Mouse (Mus musculus): ENCODE results near the gene Vangl2.

The Vangl2 gene

DNA sequence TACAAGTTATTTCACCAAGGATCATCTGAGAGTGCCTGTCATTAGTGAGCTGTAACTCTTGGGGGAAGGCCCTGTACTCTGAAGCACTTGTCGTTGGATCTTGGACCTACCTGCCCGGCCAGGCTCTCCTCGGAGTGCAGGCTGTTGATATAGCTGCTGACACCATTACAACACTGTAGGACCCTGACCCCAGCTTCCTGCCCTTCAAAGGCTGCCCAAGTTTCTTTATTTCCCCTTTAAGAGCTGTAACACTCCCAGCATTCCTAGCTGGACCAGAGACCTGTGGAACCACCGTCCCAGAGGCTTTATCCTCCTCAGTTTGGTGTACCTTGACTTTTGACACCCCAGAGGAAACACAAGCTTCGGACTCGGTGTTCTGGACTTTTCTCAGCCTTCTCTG lies 59.0 kb downstream of the Vangl2 start:
- no peak for DNase-seq (ENCODE audit: low spot score in 2 of 2)

DNA sequence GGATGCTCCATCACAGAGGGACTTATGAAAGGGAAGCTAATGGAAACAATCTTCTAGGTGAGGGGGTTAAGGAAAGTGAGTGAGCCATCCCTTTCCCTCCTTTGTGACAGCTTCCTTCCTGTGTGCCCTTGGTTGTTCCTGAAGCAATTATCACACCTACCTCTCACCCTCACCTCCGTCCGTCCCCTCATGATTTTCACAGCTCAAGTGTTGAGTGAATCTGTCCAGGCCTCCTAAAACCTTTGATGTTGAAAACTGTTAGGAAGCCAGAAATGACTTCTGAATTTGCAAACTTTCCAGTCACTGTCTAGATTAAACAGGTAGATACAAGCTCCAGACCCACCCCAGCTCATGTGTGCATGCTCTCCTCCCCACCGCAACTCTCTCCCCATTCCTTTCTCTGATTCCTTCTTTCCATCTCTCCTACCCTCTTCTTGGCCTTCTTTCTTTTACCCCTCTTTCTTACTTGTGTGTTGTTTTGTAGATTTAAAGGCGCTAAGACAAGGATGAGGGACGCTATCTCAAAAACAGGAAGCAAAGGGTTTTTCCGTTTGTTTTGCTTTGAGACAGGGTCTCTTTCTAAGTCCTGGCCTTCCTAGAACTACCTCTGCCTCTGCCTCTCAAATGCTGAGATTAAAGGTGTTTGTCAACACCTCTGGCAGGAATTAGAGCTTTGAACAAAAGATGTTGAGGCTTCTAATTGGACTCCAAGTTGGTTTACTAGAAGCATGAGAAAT lies 62.0 kb downstream of the Vangl2 start:
- peak; percentile 10 to 13 for DNase-seq (ENCODE audit: low spot score in 2 of 2)

DNA sequence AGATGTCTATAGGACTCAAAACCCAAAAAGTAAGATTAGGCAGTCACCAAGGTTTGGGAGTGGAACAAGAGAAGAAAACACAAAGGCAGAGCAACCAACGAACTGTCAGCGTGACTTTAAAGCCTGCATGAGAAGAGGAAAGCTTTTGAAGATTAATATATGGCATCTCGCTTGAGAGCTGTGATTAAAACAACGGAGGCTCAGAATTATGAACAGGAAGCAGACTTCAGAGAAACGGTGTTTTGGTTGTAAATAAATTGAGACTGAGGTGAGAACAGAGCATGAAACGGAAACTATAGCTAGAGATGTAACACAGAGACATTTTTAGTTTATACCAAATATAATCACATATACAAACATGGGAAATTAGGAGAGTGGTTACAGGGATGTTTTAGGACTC lies 64.6 kb downstream of the Vangl2 start:
- DNase-seq (ENCODE audit: low spot score in 2 of 2), result peak in 1 of 2 experiments; percentile 12

DNA sequence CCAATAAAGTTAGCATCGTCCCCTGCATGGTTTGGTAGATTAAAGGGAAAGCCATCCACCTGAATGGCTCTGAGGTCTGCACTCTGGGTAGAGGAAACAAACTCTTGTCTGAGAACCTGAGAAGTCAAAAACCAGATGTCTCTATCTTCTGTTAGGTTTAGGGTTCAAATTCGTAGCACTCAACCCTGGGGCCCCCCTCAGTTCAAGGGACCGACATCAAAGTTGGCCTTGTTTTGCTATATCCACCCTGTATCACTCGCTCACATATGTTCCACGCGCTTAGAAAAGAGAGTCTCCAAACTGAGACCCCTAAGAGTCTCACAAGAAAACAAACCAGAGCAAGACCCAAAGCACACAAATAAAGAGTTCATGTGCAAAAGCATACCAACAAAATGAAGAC lies 66.5 kb downstream of the Vangl2 start:
- DNase-seq (ENCODE audit: low spot score in 2 of 2), result no peak

DNA sequence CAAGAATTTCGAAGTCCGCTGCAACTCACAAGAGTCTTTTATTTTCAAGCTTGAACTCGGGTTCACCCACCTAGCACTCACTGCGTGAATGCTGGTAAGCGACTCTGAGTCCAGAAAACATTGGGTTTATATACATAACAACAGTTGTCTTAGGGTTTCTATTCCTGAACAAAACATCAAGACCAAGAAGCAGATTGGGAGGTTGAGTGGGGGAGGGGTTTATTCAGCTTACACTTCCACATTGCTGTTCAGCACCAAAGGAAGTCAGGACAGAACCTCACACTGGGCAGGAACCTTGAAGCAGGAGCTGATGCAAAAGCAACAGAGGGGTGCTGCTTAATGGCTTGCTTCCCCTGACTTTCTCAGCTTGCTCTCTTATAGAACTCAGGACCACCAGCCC lies 67.5 kb downstream of the Vangl2 start:
- DNase-seq (ENCODE audit: low spot score in 2 of 2), result no peak

DNA sequence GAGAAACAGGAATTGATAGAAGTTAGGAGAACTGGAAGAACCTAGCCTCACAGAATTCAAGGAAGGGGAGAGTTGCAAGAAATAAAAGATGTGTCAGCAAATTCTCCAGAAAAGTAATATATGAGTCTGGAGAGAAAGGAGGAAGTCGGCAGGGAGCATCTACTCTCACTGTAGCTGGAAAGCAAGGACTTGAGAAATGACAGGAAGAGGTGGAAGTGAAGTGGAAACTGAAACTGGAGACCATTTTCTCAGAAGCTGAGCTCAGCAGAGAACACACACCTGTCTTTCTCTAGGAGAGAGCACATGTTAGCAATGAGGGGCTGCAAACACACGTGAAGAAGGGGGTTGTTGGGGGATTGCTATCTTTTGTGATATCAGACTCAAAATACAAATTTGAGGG lies 70.8 kb downstream of the Vangl2 start:
- DNase-seq (ENCODE audit: low spot score in 2 of 2), result no peak

DNA sequence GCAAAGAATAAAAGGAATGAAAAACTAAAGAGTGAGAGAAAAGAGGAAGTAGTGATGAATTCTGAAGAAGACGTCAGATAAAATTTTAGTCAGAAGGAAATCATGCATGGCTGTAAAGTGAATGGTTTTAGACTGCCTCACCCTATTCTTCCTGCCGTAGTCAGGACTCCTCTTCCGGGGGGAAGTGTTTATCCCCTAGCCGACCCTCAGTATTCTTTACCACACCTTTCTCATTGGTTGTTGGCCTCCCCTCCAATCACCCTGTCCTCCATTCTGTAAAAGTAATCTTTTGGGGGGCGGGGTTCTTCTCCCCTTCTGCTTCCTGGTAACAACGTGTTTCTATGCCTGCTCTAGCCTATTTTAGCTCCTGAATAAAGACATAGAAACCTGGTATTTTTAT lies 73.2 kb downstream of the Vangl2 start:
- DNase-seq (ENCODE audit: low spot score in 2 of 2), result peak in 1 of 2 experiments; percentile 52
